Mouse (Mus musculus) kidney, embryonic 14.5 days (tissue): ENCODE results near the gene Sema5a. TPM values are rescaled to one million over a fixed set of nuclear protein-coding genes. Genes with fewer than 3 reads are reported as not detected.

Source experiments
- ATAC-seq: fragments of 200-750 bp; cut with Nextera tagmentation; 2 replicates; pipeline ENCODE4 v1.8.0; 2017; ENCODE audit warnings: moderate number of reproducible peaks, mild to moderate bottlenecking, moderate TSS enrichment, moderate library complexity; ENCODE audit not compliant: low FRiP score, low TSS enrichment
- H3K27ac ChIP-seq: fragments of 300-500 bp; sonication (generic); 2 replicates; pipeline ENCODE4 v1.5.1; 2014; ENCODE audit warnings: low read depth, mild to moderate bottlenecking, low read length, moderate library complexity, mixed read lengths
- H3K27me3 ChIP-seq: fragments of 300-500 bp; sonication (generic); 2 replicates; pipeline ENCODE4 v1.6.1; 2014; ENCODE audit warnings: mild to moderate bottlenecking, low read length; ENCODE audit not compliant: control insufficient read depth, insufficient read depth
- H3K36me3 ChIP-seq: fragments of 300-500 bp; sonication (generic); 2 replicates; pipeline ENCODE4 v1.6.1; 2014; ENCODE audit warnings: low read length, mixed read lengths; ENCODE audit not compliant: control insufficient read depth, insufficient read depth
- H3K4me1 ChIP-seq: fragments of 300-500 bp; sonication (generic); 2 replicates; pipeline ENCODE4 v1.6.1; 2014; ENCODE audit warnings: low read length, mixed read lengths; ENCODE audit not compliant: control insufficient read depth, insufficient read depth
- H3K4me2 ChIP-seq: fragments of 300-500 bp; sonication (generic); replicated peaks from 2 replicates; pipeline ENCODE4 v1.6.1; 2014; ENCODE audit warnings: low read depth, mild to moderate bottlenecking, low read length
- H3K4me3 ChIP-seq: fragments of 300-500 bp; sonication (generic); 2 replicates; pipeline ENCODE4 v1.5.1; 2014; ENCODE audit warnings: mild to moderate bottlenecking, low read length
- H3K9ac ChIP-seq: fragments of 300-500 bp; sonication (generic); 2 replicates; pipeline ENCODE4 v1.6.1; 2014; ENCODE audit warnings: low read depth, mild to moderate bottlenecking, low read length, moderate library complexity
- H3K9me3 ChIP-seq: fragments of 300-500 bp; sonication (generic); 2 replicates; pipeline ENCODE4 v1.6.1; 2016; ENCODE audit warnings: low read length; ENCODE audit not compliant: control insufficient read depth
- WGBS: fragments of 180-500 bp; shearing (Covaris S2); extraction: QIAGEN DNeasy Blood & Tissue Kit; methylation state at CpG from one replicate; pipeline ENCODE4 v1.1.7; 2014; 5-methylcytosine and 5-hydroxymethylcytosine counted together
- polyA plus RNA-seq: library from polyadenylated mRNA; unstranded; fragments of >200 nt; fragmentation: Nextera tagmentation; extraction: Ambion mirVana; gene quantifications from 2 replicates; pipeline ENCODE4 v1.2.1, GENCODE M21; 2014

Gene Sema5a
- polyA plus RNA-seq, 1 experiment from 2014 or later, result 30.2 TPM

DNA sequence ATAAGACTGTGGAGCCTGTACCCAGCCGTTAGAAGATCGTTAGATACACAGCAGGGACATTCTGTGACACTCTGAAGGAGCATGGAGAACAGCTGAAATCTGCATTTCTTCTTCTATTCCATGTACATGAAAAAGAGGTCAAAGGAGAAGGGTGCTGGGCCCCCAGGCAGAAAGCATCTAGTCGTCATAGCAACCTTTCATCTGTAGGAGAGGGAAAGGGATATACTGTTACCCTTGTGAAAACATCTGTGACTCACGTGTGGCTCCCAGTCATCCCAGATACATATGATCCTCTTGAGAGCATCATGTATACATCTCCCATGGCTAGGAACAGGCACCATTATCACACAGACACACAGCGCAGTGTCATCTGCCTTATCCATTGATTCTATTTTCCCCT lies 16.3 kb downstream of the Sema5a start:
- Histone ChIP-seq H3K4me2 (no peak overlapping the region), H3K27me3 (no peaks in the 10 kb centered on the region), H3K4me3 (no peak overlapping the region), H3K9me3 (no peaks in the 10 kb centered on the region), H3K4me1 (peaks cover 29% of the 10 kb centered on the region), H3K9ac (no peak overlapping the region), H3K27ac (no peak overlapping the region), H3K36me3 (no peaks in the 10 kb centered on the region; the same call in 1 of the 2 replicates)
- WGBS, result 44% methylated on average over 5 of the region's 5 CpGs
- ATAC-seq, result no peak

DNA sequence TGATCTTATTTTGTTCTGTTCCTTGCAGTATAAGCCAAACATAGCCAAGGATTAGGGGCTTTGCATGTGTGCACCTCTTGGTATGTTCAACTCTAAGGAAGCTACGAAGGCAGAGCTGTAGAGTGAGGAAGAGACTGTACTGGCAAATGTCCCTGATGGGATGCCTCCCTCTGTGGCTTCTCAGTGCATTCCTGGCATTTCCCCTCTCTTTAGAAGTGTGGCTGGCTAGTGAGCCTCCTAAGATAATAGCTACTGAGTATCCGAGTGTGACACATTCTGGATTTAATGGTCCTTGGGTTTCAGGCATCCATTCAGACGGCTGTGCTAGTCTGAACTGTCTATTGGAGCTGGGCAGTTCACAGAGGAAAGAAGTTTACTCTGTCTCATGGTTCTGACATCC lies 19.0 kb downstream of the Sema5a start:
- Histone ChIP-seq H3K36me3 (no peaks in the 10 kb centered on the region; the same call in 1 of the 2 replicates), H3K4me3 (no peak overlapping the region), H3K27me3 (no peaks in the 10 kb centered on the region), H3K9me3 (no peaks in the 10 kb centered on the region), H3K4me2 (no peak overlapping the region), H3K27ac (no peak overlapping the region), H3K9ac (no peak overlapping the region), H3K4me1 (peaks cover 35% of the 10 kb centered on the region)
- 34% methylated on average over 3 of the region's 3 CpGs for WGBS
- peak; percentile 42; the same call in 1 of the 2 replicates for ATAC-seq

DNA sequence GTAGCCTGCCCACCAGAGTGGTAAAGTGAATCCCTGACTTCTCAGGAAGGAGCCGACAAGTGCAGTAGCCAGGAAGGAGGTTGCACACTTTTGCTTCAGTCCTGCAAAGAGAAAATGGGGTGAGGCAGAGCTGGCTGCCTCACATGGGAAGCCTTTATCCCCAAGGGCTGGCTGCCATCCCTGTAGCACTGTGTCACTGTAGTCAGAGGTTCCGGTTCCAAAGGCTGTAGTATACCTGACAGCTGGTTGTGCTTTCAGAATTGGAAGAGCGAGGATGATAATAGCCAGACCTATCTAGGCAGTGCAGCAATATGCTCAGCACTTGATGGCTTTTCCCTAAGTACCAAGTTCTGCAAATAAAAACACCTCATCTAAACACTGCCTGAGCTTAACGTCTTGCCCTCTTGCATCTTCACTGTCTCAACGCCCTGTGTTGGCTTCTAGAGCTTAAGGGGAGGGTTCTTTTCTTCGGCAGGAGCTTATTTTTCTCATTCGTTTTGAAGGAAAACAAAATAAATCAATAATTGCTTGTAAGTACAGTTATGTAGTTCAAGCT lies 20.3 kb downstream of the Sema5a start:
- H3K9me3 ChIP-seq, result no peaks in the 10 kb centered on the region
- peak overlapping the region; percentile 74; the same call in 1 of the 2 replicates for H3K27ac ChIP-seq
- H3K9ac ChIP-seq, result no peak overlapping the region
- ATAC-seq, result no peak
- H3K4me3 ChIP-seq, result no peak overlapping the region
- H3K4me2 ChIP-seq, result no peak overlapping the region
- 45% methylated on average over 7 of the region's 7 CpGs for WGBS
- peaks cover 1% of the 10 kb centered on the region; the same call in 1 of the 2 replicates for H3K36me3 ChIP-seq
- peaks cover 35% of the 10 kb centered on the region for H3K4me1 ChIP-seq
- no peaks in the 10 kb centered on the region for H3K27me3 ChIP-seq

DNA sequence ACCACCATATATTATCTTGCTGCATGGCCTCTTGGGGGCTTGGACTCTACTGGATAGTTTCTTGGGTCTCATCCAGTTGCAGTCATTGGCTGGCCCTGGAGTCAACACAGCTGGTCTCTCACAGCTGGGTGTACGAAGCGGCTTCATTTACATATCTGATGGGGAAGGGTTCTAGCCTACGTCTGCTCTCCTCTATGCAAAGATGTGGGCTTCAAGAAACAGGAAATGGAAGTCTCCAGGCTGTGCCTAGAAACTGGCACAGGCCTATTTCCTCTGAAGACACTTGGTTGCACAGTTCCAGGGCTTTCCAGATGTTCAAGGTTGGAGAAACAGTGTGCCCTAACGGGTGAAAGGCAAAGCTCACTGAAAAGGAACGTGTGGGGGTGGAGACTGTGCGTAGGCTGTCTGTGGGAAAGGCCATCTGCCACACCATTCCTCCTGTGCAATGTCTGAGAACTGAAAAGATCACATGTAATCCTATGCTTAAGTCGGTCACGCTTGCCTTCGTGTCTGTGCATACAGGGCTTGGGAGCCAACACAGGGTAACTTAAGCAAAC lies 20.8 kb downstream of the Sema5a start:
- peak; percentile 87 for ATAC-seq
- Histone ChIP-seq H3K9me3 (no peaks in the 10 kb centered on the region), H3K36me3 (peaks cover 4% of the 10 kb centered on the region; the same call in 1 of the 2 replicates), H3K4me2 (0 out of 2 replicates have a peak overlapping the region, but pooled peaks have one; percentile 2), H3K9ac (no peak overlapping the region), H3K27ac (peak overlapping the region; percentile 74), H3K4me3 (no peak overlapping the region), H3K4me1 (peaks cover 35% of the 10 kb centered on the region), H3K27me3 (no peaks in the 10 kb centered on the region)
- WGBS, result 22% methylated on average over 9 of the region's 9 CpGs

DNA sequence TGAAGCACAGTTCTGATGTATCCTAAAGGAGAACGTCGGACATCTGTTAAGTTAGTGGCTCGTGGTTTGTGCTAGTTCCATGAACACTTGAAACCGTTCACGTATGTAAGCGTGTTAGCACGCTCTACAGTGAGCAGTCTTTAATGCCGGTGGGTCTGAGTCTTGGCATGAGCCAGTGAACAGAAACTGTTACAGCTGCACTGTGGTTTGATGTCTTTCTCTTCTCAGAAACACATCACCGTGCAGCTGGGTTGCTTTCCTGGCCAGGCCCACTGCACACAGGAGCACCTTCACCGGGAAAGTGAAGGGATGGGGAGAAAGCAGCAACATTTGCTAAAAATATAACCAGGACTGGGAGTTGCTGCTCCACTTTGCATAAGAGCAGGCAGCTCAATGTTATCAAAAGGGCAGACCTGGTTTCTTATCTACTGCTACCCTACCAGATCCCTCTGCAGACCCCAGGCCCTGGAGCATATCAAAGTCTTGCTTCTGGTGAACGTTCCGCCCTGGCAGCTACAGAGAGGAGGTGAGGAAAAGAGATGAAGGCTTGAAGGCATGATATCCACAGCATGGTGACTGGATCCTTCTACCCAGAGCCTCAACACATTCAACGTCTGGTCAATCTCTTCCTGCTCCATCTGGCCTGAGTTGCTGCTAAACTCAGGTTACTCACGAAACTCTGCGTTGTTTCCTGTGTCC lies 21.7 kb downstream of the Sema5a start:
- no peak; the same call in 1 of the 2 replicates for ATAC-seq
- no peaks in the 10 kb centered on the region for H3K27me3 ChIP-seq
- peak overlapping the region; percentile 74 for H3K27ac ChIP-seq
- WGBS, result 63% methylated on average over 15 of the region's 15 CpGs
- no peak overlapping the region for H3K4me2 ChIP-seq
- H3K4me3 ChIP-seq, result no peak overlapping the region
- H3K36me3 ChIP-seq, result peaks cover 4% of the 10 kb centered on the region; the same call in 1 of the 2 replicates
- H3K9ac ChIP-seq, result no peak overlapping the region
- no peaks in the 10 kb centered on the region for H3K9me3 ChIP-seq
- H3K4me1 ChIP-seq, result peaks cover 30% of the 10 kb centered on the region

DNA sequence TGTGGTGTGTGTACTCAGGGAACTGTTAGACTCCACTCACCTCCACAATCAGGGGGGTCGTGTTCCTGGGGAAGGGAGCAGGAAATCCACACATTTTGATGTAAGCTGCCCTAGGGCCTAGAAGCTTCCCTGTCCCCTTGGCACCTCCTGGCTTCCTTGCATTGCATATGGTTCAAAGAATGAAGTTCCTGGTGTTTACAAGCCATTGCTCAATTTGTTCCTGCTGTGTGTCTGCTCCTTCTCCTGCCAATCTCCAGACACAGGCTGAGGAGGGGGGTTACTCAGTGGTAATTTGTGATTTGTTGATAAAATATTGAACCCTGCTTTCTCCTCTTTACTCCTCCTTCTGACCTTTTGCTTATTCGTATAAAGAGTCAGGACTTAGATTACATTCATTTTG lies 25.5 kb downstream of the Sema5a start:
- no peak for ATAC-seq
- peaks cover 17% of the 10 kb centered on the region for H3K4me1 ChIP-seq
- no peaks in the 10 kb centered on the region for H3K9me3 ChIP-seq
- no peak overlapping the region for H3K27ac ChIP-seq
- H3K9ac ChIP-seq, result no peak overlapping the region
- H3K4me3 ChIP-seq, result no peak overlapping the region
- no peaks in the 10 kb centered on the region for H3K27me3 ChIP-seq
- peaks cover 9% of the 10 kb centered on the region; the same call in 1 of the 2 replicates for H3K36me3 ChIP-seq
- 74% methylated on average over 2 of the region's 2 CpGs for WGBS
- H3K4me2 ChIP-seq, result no peak overlapping the region

DNA sequence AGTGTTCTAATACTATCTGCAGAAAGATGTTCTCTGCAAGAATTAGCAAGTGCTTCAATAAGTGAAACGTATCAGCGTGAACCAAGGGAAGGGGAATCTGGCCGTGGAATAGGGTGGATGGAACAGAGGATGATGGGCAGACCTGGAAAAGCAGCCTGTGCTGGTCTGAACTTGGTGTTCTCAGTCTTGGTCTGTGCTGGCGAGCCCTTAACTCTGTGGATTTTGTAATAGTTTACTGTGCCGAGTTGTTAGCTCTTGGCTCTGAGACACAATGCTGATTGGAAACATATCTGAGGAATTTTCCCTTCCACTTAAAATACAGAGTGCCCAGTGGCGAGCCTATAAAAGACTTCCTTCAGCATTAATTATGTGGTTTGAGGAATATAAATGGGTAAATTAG lies 29.3 kb downstream of the Sema5a start:
- peaks cover 7% of the 10 kb centered on the region; the same call in 1 of the 2 replicates for H3K4me1 ChIP-seq
- H3K4me2 ChIP-seq, result no peak overlapping the region
- H3K9ac ChIP-seq, result no peak overlapping the region
- H3K27me3 ChIP-seq, result no peaks in the 10 kb centered on the region
- WGBS, result 86% methylated on average over 6 of the region's 6 CpGs
- H3K36me3 ChIP-seq, result peaks cover 9% of the 10 kb centered on the region; the same call in 1 of the 2 replicates
- ATAC-seq, result no peak
- H3K4me3 ChIP-seq, result no peak overlapping the region
- H3K27ac ChIP-seq, result no peak overlapping the region
- H3K9me3 ChIP-seq, result no peaks in the 10 kb centered on the region

DNA sequence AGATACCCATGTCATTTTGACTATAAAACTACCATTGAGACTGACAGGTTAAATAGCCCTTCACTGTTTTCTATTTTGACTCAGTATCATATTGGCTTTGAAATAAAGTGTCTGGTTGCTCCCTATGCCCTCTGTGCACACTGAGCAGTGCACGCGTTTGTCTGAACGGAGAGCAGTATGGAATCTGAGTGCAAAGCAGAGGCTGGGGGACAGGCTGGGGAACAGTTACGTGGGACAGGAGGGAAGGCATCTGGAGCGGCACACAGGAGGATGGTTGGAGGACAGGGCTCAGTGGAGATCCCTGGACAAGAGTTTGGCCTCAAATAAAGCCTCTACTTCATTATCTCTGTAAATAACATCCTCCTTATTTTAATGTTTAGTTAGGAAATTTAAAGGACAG lies 30.4 kb downstream of the Sema5a start:
- no peak overlapping the region for H3K4me3 ChIP-seq
- no peaks in the 10 kb centered on the region for H3K27me3 ChIP-seq
- no peak overlapping the region for H3K27ac ChIP-seq
- ATAC-seq, result peak; percentile 64; the same call in 1 of the 2 replicates
- WGBS, result 34% methylated on average over 5 of the region's 5 CpGs
- no peaks in the 10 kb centered on the region for H3K9me3 ChIP-seq
- peaks cover 7% of the 10 kb centered on the region; the same call in 1 of the 2 replicates for H3K36me3 ChIP-seq
- peaks cover 7% of the 10 kb centered on the region; the same call in 1 of the 2 replicates for H3K4me1 ChIP-seq
- H3K9ac ChIP-seq, result no peak overlapping the region
- H3K4me2 ChIP-seq, result no peak overlapping the region

DNA sequence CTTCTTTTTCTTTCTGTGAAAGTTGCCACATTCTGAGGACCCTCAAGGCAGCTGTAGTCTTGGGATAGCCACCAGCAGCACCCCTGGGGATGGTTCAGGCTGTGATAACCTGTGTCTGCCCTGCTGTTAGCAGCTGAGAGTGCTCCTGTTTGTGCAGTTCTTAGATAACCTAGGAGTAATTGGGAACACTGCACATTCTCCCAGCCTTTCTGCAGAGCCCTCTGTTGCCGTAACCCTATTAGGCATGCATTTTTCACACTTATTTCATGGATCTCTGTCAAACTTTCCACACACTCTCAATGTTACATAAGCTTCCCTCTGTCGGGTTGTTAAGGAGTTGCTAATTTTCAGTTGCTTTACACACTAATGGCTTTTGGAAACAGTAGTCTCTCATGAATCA lies 34.0 kb downstream of the Sema5a start:
- Histone ChIP-seq H3K4me2 (no peak overlapping the region), H3K27me3 (no peaks in the 10 kb centered on the region), H3K27ac (no peak overlapping the region), H3K4me1 (peaks cover 7% of the 10 kb centered on the region; the same call in 1 of the 2 replicates), H3K36me3 (no peaks in the 10 kb centered on the region), H3K9ac (no peak overlapping the region), H3K9me3 (no peaks in the 10 kb centered on the region), H3K4me3 (no peak overlapping the region)
- WGBS, result 50% methylated on average over 2 of the region's 2 CpGs
- ATAC-seq, result no peak
